In the genomic region with DNA sequence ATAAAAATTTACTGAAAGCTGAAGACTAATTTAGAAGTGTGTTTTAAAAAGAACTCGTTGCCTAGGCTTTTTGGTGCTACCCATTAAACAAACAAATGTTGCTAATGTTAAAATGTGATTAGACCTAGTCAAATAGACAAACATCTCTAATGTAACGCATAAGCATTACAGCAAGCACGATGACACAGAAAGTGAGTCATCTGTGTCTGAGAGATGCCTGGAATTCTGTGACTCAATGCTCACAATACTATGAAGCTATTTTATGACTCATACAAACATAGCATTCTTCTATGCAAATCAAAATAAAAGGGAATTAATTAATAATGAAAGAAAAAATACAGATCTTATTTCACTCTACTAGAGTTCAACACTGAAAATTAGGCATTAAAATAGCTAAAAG, we compare ENCODE assay signal across 27 mouse cellular contexts.
DNase-seq lines count a peak whose midpoint lies in the region; ATAC-seq and TF ChIP-seq lines count a peak whose summit lies in the region.
"Had no signal": no experiment of that assay in that cellular context is flagged by ENCODE, and none has a peak within 500 bp of the region (broad histone marks: within the 10 kb centered on the region; RNA-seq: fewer than 3 reads in every experiment).

No protein-coding gene starts in this region.

- no peak overlapping the region for H3K9ac ChIP-seq in MEL (ENCODE audit: control insufficient read depth, low read depth, low read length, poor library complexity, severe bottlenecking)
- H3K9ac ChIP-seq: embryonic facial prominence, embryonic 12.5 days; forebrain, embryonic 12.5 days; heart, embryonic 15.5 days; hindbrain, embryonic 14.5 days; liver, embryonic 13.5 days; neural tube, embryonic 12.5 days; stomach, embryonic 15.5 days had no signal

- H3K4me3 ChIP-seq in MEL (ENCODE audit: control insufficient read depth in 1 of 2, insufficient read depth in 1 of 2, low read depth in 2 of 2, low read length in 2 of 2) (no peak overlapping the region), myocyte (no peak overlapping the region)
- H3K4me3 ChIP-seq: embryonic facial prominence, embryonic 12.5 days; forebrain, embryonic 12.5 days; gastrocnemius, adult 2 months; heart, embryonic 15.5 days; liver, embryonic 13.5 days; megakaryocyte, embryonic 14.5 days; neural tube, embryonic 12.5 days; stomach, embryonic 15.5 days had no signal

- TF ChIP-seq RAD21 in MEL (IDR thresholded peaks at IDR 0.05; ENCODE audit: low read depth, low read length) = no peak

- peak; percentile 74; the same call in 1 of the 2 replicates for ATAC-seq in frontal cortex, adult (ENCODE audit: low TSS enrichment)
- ATAC-seq in cerebellum, adult (ENCODE audit: insufficient number of reproducible peaks, low FRiP score, low TSS enrichment) = no peak
- ATAC-seq: inflammation-experienced regulatory T-cells, adult 6 months had no signal

- H3ac ChIP-seq in myocyte (ENCODE audit: control insufficient read depth, insufficient read length) = no peak overlapping the region

- H3K36me3 ChIP-seq in MEL (ENCODE audit: control insufficient read depth in 1 of 2, insufficient read depth in 2 of 2, low read length in 2 of 2) (peaks cover 17 to 29% of the 10 kb centered on the region in 2 experiments), myocyte (ENCODE audit: control insufficient read depth, insufficient read depth) (peaks cover 5% of the 10 kb centered on the region)
- H3K36me3 ChIP-seq: embryonic facial prominence, embryonic 12.5 days; heart, embryonic 15.5 days; liver, embryonic 13.5 days; neural tube, embryonic 12.5 days; stomach, embryonic 15.5 days had no signal

- peaks cover 13% of the 10 kb centered on the region for H3K79me2 ChIP-seq in MEL (ENCODE audit: control insufficient read depth, insufficient read depth, low read length, poor library complexity)
- peaks cover 63% of the 10 kb centered on the region for H3K79me2 ChIP-seq in myocyte (ENCODE audit: control insufficient read depth, insufficient read depth)

- peaks cover 8 to 13% of the 10 kb centered on the region in 2 experiments for H3K4me1 ChIP-seq in MEL (ENCODE audit: control insufficient read depth in 1 of 2, insufficient read depth in 2 of 2, low read length in 2 of 2)
- H3K4me1 ChIP-seq: liver, embryonic 13.5 days; neural tube, embryonic 12.5 days; stomach, embryonic 15.5 days had no signal

- DNase-seq in frontal cortex, postnatal 25 days (ENCODE audit: low spot score in 2 of 2) = no peak
- DNase-seq in 3134 (ENCODE audit: extremely low read depth, insufficient read length, low spot score) (peak; percentile 47), MEL (ENCODE audit: low read depth, low spot score) (no peak)
- DNase-seq in kidney, postnatal 25 days = no peak
- DNase-seq: adrenal gland, postnatal 10 days; cerebellum, adult 11-12 months; cerebellum, postnatal 10 days; gastrocnemius, adult 2 months; heart, postnatal 36 days; kidney, adult 18-20 months; liver, embryonic 13.5 days; lung, adult 2 months; midbrain, embryonic 14.5 days; retina, postnatal 1 day; right cerebral cortex, postnatal 4 days had no signal

- H3K9me3 ChIP-seq in MEL (replicated peaks; ENCODE audit: insufficient read depth, low read length) = no peaks in the 10 kb centered on the region
- H3K9me3 ChIP-seq: embryonic facial prominence, embryonic 12.5 days; forebrain, embryonic 12.5 days; heart, embryonic 15.5 days; liver, embryonic 13.5 days; megakaryocyte, embryonic 14.5 days; neural tube, embryonic 12.5 days; stomach, embryonic 15.5 days had no signal

- H3K4me2 ChIP-seq in myocyte (ENCODE audit: low read depth) = peak overlapping the region; percentile 30
- H3K4me2 ChIP-seq: embryonic facial prominence, embryonic 12.5 days; forebrain, embryonic 12.5 days; heart, embryonic 15.5 days; hindbrain, embryonic 14.5 days; liver, embryonic 13.5 days; neural tube, embryonic 12.5 days; stomach, embryonic 15.5 days had no signal

- TF ChIP-seq EP300 in MEL (IDR thresholded peaks at IDR 0.05; ENCODE audit: low read depth in 1 of 2, low read length in 2 of 2) = no peak

- TF ChIP-seq POLR2A in MEL (IDR thresholded peaks at IDR 0.05; ENCODE audit: control insufficient read depth in 1 of 2, insufficient read depth in 1 of 2, low read depth in 1 of 2, low read length in 2 of 2, poor library complexity in 1 of 2) (no peak), myocyte (IDR thresholded peaks at IDR 0.05; ENCODE audit: insufficient read length, low read depth) (no peak)

- H3K27ac ChIP-seq in MEL (ENCODE audit: control insufficient read depth, low read depth, low read length) = no peak overlapping the region
- H3K27ac ChIP-seq: embryonic facial prominence, embryonic 12.5 days; forebrain, embryonic 12.5 days; gastrocnemius, adult 2 months; heart, embryonic 15.5 days; hindbrain, embryonic 14.5 days; kidney, postnatal 0 days; liver, embryonic 13.5 days; neural tube, embryonic 12.5 days; stomach, embryonic 15.5 days had no signal

- H3K27me3 ChIP-seq in MEL (ENCODE audit: control insufficient read depth in 1 of 2, insufficient read depth in 2 of 2, low read length in 2 of 2) (no peaks in the 10 kb centered on the region), myocyte (ENCODE audit: control insufficient read depth, insufficient read depth, insufficient read length) (no peaks in the 10 kb centered on the region)
- H3K27me3 ChIP-seq: embryonic facial prominence, embryonic 12.5 days; forebrain, embryonic 12.5 days; heart, embryonic 15.5 days; liver, embryonic 13.5 days; megakaryocyte, embryonic 14.5 days; neural tube, embryonic 12.5 days; stomach, embryonic 15.5 days had no signal

- no peak for TF ChIP-seq CTCF in MEL (IDR thresholded peaks at IDR 0.05 in 2 of 3, conservative IDR thresholded peaks at IDR 0.05 in 1 of 3; ENCODE audit: control insufficient read depth in 1 of 3, insufficient read depth in 1 of 3, low read depth in 2 of 3, low read length in 3 of 3, poor library complexity in 1 of 3, severe bottlenecking in 1 of 3)

TF ChIP-seq in MEL, 35 proteins besides CTCF, POLR2A, EP300 and RAD21:
- TF ChIP-seq JUND (IDR thresholded peaks at IDR 0.05; ENCODE audit: low read depth, low read length) (no peak), ETS1 (IDR thresholded peaks at IDR 0.05; ENCODE audit: low read depth, low read length) (peak; percentile 28; the same call in 1 of the 2 replicates)

TF ChIP-seq in myocyte, 11 proteins besides CTCF, POLR2A, EP300 and RAD21:
- no peak for TF ChIP-seq MYOD1 (IDR thresholded peaks at IDR 0.05; ENCODE audit: control insufficient read depth in 1 of 3, insufficient read length in 2 of 3, low read depth in 2 of 3)
- no peak for TF ChIP-seq TCF3 (IDR thresholded peaks at IDR 0.05; ENCODE audit: insufficient read length, low read depth)
- TF ChIP-seq CEBPB (IDR thresholded peaks at IDR 0.05; ENCODE audit: insufficient read depth, poor library complexity, severe bottlenecking) = no peak
- TF ChIP-seq SRF (IDR thresholded peaks at IDR 0.05; ENCODE audit: control insufficient read depth, insufficient read length, low read depth) = no peak
- TF ChIP-seq TCF12 (IDR thresholded peaks at IDR 0.05; ENCODE audit: insufficient read depth, poor library complexity, severe bottlenecking) = no peak
- TF ChIP-seq POLR2AphosphoS2 (IDR thresholded peaks at IDR 0.05; ENCODE audit: insufficient read length, low read depth) = no peak
- no peak for TF ChIP-seq USF1 (IDR thresholded peaks at IDR 0.05; ENCODE audit: low read depth)
- no peak for TF ChIP-seq MYOG (IDR thresholded peaks at IDR 0.05; ENCODE audit: control insufficient read depth in 1 of 3, insufficient read depth in 1 of 3, insufficient read length in 2 of 3, low read depth in 2 of 3)
- no peak for TF ChIP-seq E2F4 (IDR thresholded peaks at IDR 0.05; ENCODE audit: insufficient read depth)
- no peak for TF ChIP-seq MAX (IDR thresholded peaks at IDR 0.05; ENCODE audit: low read depth)
- no peak for TF ChIP-seq REST (IDR thresholded peaks at IDR 0.05; ENCODE audit: insufficient read depth, insufficient read length)
TF ChIP-seq in myocyte: peak in this region for 0.
